Mouse (Mus musculus) kidney, embryonic 16.5 days (tissue): ENCODE measurements around the gene Iqce. TPM values are rescaled to one million over a fixed set of nuclear protein-coding genes. Genes with fewer than 3 reads are reported as not detected.
A peak's percentile ranks its signal among the peaks of the same experiment; 100 is the strongest.

Source experiments
- ATAC-seq: fragments of 200-750 bp; cut with Nextera tagmentation; 2 replicates; pipeline ENCODE4 v1.8.0; 2017; ENCODE audit warnings: moderate TSS enrichment; ENCODE audit not compliant: low FRiP score, low TSS enrichment
- H3K27ac ChIP-seq: fragments of 300-500 bp; sonication (generic); 2 replicates; pipeline ENCODE4 v1.5.1; 2014; ENCODE audit warnings: low read length
- H3K27me3 ChIP-seq: fragments of 300-500 bp; sonication (generic); 2 replicates; pipeline ENCODE4 v1.6.1; 2014; ENCODE audit warnings: low read length, control low read depth, mixed read lengths; ENCODE audit not compliant: insufficient read depth
- H3K36me3 ChIP-seq: fragments of 300-500 bp; sonication (generic); 2 replicates; pipeline ENCODE4 v1.6.1; 2014; ENCODE audit warnings: low read length, control low read depth, mixed read lengths; ENCODE audit not compliant: insufficient read depth
- H3K4me1 ChIP-seq: fragments of 300-500 bp; sonication (generic); 2 replicates; pipeline ENCODE4 v1.6.1; 2014; ENCODE audit warnings: low read length, control low read depth, mixed read lengths; ENCODE audit not compliant: insufficient read depth
- H3K4me2 ChIP-seq: fragments of 300-500 bp; sonication (generic); replicated peaks from 2 replicates; pipeline ENCODE4 v1.6.1; 2014; ENCODE audit warnings: low read depth, low read length
- H3K4me3 ChIP-seq: fragments of 300-500 bp; sonication (generic); 2 replicates; pipeline ENCODE4 v1.5.1; 2014; ENCODE audit warnings: mild to moderate bottlenecking, low read length
- H3K9ac ChIP-seq: fragments of 300-500 bp; sonication (generic); replicated peaks from 2 replicates; pipeline ENCODE4 v1.6.1; 2014; ENCODE audit warnings: low read length
- H3K9me3 ChIP-seq: fragments of 300-500 bp; sonication (generic); 2 replicates; pipeline ENCODE4 v1.6.1; 2016; ENCODE audit warnings: low read length, control low read depth
- WGBS: fragments of 180-500 bp; shearing (Covaris S2); extraction: QIAGEN DNeasy Blood & Tissue Kit; methylation state at CpG from one replicate; pipeline ENCODE4 v1.1.7; 2014; 5-methylcytosine and 5-hydroxymethylcytosine counted together
- polyA plus RNA-seq: library from polyadenylated mRNA; unstranded; fragments of >200 nt; fragmentation: Nextera tagmentation; extraction: Ambion mirVana; gene quantifications from 2 replicates; pipeline ENCODE4 v1.2.1, GENCODE M21; 2015

Gene Iqce
- polyA plus RNA-seq, 1 experiment from 2014 or later: 26.0 TPM

DNA sequence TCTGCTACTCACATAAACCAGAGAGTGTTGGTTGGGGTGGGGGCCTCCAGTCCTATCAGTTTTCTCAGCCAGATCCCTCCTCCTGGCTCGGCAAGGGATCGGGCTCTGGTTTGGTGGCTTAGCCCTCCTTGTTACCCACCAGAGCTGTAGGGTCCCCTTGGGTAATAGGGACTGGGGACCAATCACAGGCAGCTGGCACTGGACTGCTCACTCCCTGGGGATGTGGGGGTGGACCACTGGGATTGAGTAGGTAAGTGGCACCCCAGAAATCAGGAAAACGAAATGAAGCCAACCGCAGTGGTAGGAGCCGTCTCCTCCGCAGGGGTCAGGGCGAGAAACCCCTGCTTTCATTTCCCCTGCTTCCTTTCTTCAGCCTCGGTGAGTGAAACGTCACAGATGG, 81.1 kb downstream of the Iqce start:
- Histone ChIP-seq H3K9ac (no peak overlapping the region), H3K4me1 (peaks cover 7% of the 10 kb centered on the region; the same call in 1 of the 2 replicates), H3K4me2 (no peak overlapping the region), H3K27ac (no peak overlapping the region), H3K9me3 (no peaks in the 10 kb centered on the region), H3K4me3 (no peak overlapping the region), H3K36me3 (peaks cover 34% of the 10 kb centered on the region), H3K27me3 (no peaks in the 10 kb centered on the region)
- ATAC-seq: no peak
- WGBS: 58% methylated on average over 9 of the region's 9 CpGs

DNA sequence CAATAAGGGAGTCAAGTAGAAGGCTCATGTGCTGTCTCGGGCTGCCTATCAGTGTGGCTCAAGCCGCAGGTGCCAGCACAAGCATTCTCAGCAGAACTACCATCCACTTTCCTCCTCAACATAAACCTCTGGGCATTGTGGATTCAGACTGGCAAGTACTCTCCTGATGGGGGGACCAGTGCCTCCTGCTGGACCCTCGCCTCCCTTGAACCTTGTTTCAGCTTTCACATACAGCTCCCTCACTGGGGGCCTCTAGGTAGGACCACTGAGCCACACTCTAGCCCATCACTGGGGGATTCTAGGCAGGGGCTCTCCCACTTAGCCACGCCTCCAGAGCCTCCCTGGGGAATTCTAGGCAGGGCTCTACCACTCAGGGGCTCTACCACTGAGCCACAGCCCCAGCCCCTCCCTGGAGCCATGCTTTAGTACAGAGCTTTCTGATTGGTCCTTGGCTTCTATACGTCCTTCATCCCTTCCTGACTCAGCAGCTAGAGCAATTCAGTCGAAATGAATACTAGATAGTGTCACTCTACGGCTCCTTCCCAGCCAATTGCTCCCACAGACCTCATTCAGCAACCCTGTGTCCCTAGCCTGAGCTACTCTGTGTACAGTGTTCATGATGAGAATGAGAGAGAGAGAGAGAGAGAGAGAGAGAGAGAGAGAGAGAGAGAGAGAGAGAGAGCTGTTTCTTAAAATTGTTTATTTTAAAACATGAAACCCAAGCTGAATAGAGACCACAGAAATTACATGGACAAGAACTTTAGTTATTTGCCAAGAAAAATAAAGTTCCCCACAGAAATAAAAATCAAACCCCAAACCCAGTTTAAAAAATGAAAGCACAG, 82.1 kb downstream of the Iqce start:
- Histone ChIP-seq H3K4me3 (no peak overlapping the region), H3K4me2 (no peak overlapping the region), H3K9me3 (no peaks in the 10 kb centered on the region), H3K4me1 (peaks cover 7% of the 10 kb centered on the region; the same call in 1 of the 2 replicates), H3K9ac (no peak overlapping the region), H3K36me3 (peaks cover 29% of the 10 kb centered on the region), H3K27me3 (no peaks in the 10 kb centered on the region), H3K27ac (peak overlapping the region; percentile 23; the same call in 1 of the 2 replicates)
- WGBS: 58% methylated on average over 7 of the region's 7 CpGs
- peak; percentile 25 for ATAC-seq

DNA sequence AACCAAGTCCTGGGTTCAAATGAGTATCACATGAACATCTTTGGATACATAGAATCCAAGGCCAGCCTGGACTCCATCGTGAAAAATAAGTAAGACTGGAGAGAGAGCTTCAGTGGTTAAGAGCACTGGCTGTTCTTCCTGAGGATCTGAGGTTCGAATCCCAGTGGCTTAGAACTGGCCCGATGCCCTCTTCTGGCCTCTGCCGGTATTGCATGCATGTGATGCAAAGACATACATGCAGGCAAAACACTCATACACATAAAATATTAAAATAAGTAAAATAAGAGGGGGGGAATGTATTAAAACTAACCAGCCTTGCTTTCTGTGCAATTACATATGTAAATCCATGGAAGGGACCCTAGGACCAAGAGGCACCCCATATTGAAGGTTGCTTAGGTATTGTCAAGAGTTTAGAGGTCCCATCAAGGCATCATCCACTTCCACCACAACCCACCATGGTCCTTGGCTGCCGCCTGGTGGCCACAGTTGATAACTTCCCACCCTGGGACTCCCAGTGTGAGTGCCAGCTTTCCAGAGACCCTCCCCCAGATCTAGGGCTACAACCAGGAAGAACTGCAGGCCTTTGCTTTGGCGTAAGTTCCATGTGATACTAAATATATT, 82.9 kb downstream of the Iqce start:
- no peak overlapping the region for H3K4me3 ChIP-seq
- no peak overlapping the region for H3K9ac ChIP-seq
- peaks cover 21% of the 10 kb centered on the region for H3K36me3 ChIP-seq
- ATAC-seq: peak; percentile 30; the same call in 1 of the 2 replicates
- 17% methylated on average over 6 of the region's 6 CpGs for WGBS
- H3K27ac ChIP-seq: peak overlapping the region; percentile 23; the same call in 1 of the 2 replicates
- peaks cover 7% of the 10 kb centered on the region; the same call in 1 of the 2 replicates for H3K4me1 ChIP-seq
- no peaks in the 10 kb centered on the region for H3K9me3 ChIP-seq
- no peaks in the 10 kb centered on the region for H3K27me3 ChIP-seq
- no peak overlapping the region for H3K4me2 ChIP-seq

DNA sequence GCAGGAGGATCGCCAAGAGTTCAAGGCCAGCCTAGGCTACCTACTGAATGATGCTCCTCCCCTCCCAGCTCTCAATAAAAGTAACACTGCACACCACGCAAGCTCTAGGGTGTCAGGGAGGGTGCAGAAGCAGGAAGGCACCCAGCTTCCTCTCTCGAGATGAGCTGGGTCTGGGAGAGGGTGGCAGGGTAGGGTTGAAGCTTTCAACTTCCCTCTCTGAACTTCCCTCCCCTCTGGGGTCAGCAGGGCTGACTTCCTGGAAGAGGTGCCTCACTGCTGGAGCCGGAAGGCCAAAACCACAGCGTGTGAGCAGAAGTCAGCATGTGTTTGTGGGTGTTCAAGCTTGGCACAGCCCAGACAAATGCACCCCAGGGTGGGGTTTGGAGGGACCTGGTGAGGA, 84.5 kb downstream of the Iqce start:
- 67% methylated on average over 5 of the region's 5 CpGs for WGBS
- Histone ChIP-seq H3K36me3 (peaks cover 22% of the 10 kb centered on the region), H3K27me3 (no peaks in the 10 kb centered on the region), H3K4me3 (no peak overlapping the region), H3K9ac (no peak overlapping the region), H3K4me2 (no peak overlapping the region), H3K27ac (no peak overlapping the region), H3K9me3 (no peaks in the 10 kb centered on the region), H3K4me1 (peaks cover 8% of the 10 kb centered on the region; the same call in 1 of the 2 replicates)
- ATAC-seq: no peak

DNA sequence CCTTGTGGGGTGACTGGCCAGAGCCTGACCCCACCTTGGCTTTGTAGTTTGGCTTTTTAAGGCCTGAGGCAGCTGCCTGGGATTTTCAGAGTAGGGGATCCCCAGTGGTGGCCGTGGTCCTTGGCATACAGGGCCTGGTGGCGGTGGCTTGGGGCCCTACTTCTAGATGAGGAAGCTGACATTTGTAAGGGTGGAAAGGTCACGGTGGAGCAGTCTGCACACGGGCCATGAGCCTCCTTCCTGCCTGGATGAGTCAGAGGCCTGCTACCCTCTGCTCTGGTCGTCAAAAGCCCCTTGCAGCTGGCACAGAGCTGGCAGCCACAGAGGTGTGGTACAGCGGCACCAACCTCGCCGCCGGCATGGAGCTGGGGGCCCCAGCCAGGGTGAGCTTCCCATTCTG, 85.5 kb downstream of the Iqce start:
- Histone ChIP-seq H3K36me3 (peaks cover 22% of the 10 kb centered on the region), H3K4me3 (no peak overlapping the region), H3K27me3 (no peaks in the 10 kb centered on the region), H3K4me2 (no peak overlapping the region), H3K9ac (no peak overlapping the region), H3K4me1 (peaks cover 14% of the 10 kb centered on the region), H3K9me3 (no peaks in the 10 kb centered on the region), H3K27ac (peak overlapping the region; percentile 44; the same call in 1 of the 2 replicates)
- no peak for ATAC-seq
- 54% methylated on average over 9 of the region's 9 CpGs for WGBS

DNA sequence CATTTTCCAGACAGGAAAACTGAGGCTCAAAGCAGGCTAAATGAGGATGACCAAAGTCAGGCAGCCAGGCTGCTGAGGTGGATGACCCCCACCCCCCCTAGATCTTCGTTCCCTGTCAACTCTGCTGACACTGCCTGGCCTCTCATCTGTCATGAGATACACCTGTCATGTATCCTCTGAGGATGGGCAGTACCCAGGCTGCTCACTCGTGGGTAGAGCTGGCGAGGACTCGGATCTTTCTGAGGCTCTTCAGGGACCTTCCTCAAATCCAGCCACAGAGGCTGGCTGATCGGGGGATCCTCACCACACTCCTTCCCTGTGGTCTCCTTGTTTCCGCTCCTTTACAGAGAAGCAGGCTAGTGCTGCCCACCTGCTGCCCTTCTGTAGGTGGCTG, 86.1 kb downstream of the Iqce start:
- no peak overlapping the region for H3K4me3 ChIP-seq
- no peak for ATAC-seq
- no peak overlapping the region for H3K4me2 ChIP-seq
- 64% methylated on average over 6 of the region's 6 CpGs for WGBS
- peaks cover 17% of the 10 kb centered on the region for H3K4me1 ChIP-seq
- no peaks in the 10 kb centered on the region for H3K9me3 ChIP-seq
- no peak overlapping the region for H3K27ac ChIP-seq
- peaks cover 20% of the 10 kb centered on the region for H3K36me3 ChIP-seq
- no peak overlapping the region for H3K9ac ChIP-seq
- H3K27me3 ChIP-seq: no peaks in the 10 kb centered on the region

DNA sequence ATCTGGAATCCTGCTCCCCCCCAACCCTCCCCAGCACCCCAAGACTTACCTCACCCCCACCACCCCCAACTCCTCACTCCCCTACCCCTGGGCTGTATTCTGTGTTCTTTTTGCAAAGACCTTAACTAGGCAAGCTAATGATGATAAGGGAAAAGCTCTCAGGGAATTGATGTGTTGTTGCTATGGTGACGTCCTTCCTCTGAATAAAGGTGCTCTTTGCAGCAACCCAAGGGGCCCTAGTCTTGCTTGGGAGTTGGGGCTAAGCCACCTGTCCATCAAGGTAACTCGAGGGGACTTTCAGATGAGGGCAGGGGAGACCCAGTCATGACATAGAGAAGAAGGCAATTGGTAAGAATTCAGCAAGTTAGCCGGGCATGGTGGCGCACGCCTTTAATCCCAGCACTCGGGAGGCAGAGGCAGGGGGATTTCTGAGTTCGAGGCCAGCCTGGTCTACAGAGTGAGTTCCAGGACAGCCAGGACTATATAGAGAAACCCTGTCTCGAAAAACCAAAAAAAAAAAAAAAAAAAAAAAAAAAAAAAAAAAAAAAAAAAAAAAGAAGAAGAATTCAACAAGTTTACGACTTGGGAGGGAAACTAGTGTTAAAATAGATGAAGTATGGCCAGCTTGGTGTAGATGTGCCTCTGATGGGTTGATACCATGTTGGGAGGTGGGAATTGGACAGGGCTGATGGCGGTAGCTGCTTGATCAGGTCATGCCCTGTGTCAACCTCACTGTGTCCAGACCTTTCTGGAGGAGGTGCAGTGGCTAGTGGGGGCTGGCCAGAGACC, 86.7 kb downstream of the Iqce start:
- 75% methylated on average over 10 of the region's 10 CpGs for WGBS
- H3K4me1 ChIP-seq: peaks cover 22% of the 10 kb centered on the region
- no peak overlapping the region for H3K4me3 ChIP-seq
- no peaks in the 10 kb centered on the region for H3K9me3 ChIP-seq
- ATAC-seq: no peak
- H3K4me2 ChIP-seq: no peak overlapping the region
- no peak overlapping the region for H3K27ac ChIP-seq
- peaks cover 20% of the 10 kb centered on the region for H3K36me3 ChIP-seq
- H3K9ac ChIP-seq: no peak overlapping the region
- H3K27me3 ChIP-seq: no peaks in the 10 kb centered on the region

DNA sequence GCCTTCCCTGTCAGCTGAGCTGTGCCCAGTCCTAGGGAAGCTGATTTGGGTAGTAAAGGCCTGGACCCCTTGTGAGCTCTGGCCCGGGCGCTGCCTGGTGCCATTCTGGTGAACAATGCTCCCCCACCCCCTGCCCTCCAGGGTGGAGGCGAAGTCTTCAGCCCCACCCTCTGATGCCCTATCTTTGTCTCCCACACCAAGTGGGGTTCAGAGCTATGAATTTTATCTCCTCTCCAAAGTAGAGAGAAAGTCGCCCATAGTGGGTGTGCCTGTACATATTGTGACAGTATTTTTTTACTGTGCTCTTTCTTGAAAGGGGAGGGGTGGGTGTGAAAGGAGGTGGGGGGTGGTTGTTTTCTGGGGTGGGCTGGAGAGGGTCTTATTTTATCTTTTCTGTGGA, 87.3 kb downstream of the Iqce start:
- 89% methylated on average over 4 of the region's 4 CpGs for WGBS
- H3K27ac ChIP-seq: no peak overlapping the region
- H3K4me2 ChIP-seq: no peak overlapping the region

DNA sequence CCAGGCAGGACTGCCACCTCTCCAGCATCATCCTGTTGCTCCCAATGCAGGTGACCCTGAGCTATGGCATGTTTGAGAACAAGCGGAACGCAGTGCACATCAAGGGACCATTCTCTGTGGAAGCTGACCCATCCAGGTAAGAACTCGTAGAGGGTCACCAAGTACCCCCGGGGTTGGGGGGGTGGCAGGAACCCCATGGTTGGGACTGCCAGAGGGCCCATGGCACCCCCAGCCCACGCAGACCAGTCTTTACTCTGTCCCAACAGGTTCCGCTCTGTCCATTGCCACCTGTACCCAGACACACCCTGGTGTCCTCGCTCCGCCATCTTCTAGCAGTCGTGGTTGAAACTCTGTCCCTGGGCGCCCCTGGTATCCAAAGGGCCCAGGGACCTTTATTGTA, 88.0 kb downstream of the Iqce start:
- 93% methylated on average over 10 of the region's 10 CpGs for WGBS
- Histone ChIP-seq H3K9ac (no peak overlapping the region), H3K4me1 (peaks cover 36% of the 10 kb centered on the region), H3K4me3 (no peak overlapping the region), H3K4me2 (no peak overlapping the region), H3K27ac (no peak overlapping the region), H3K27me3 (no peaks in the 10 kb centered on the region), H3K36me3 (peaks cover 20% of the 10 kb centered on the region), H3K9me3 (no peaks in the 10 kb centered on the region)
- ATAC-seq: no peak

More for the DNA sequence above, 87.3 kb downstream of the Iqce start:
- Histone ChIP-seq H3K4me1 (peaks cover 29% of the 10 kb centered on the region), H3K27me3 (no peaks in the 10 kb centered on the region), H3K9me3 (no peaks in the 10 kb centered on the region), H3K36me3 (peaks cover 20% of the 10 kb centered on the region), H3K4me3 (no peak overlapping the region), H3K9ac (no peak overlapping the region)
- ATAC-seq: no peak
